Mouse (Mus musculus) B cell, adult 2 months (primary cell): ENCODE data around the gene Zfp526.
"Not testable (repeated sequence)": the region's sequence is repeated elsewhere in the genome, so short reads cannot be mapped to it uniquely, and the experiment has no call there.

Source experiments
- DNase-seq, 2 experiments: peaks; one replicate each; pipeline ENCODE4 v3.0.0; 2022

Zfp526 gene

DNA sequence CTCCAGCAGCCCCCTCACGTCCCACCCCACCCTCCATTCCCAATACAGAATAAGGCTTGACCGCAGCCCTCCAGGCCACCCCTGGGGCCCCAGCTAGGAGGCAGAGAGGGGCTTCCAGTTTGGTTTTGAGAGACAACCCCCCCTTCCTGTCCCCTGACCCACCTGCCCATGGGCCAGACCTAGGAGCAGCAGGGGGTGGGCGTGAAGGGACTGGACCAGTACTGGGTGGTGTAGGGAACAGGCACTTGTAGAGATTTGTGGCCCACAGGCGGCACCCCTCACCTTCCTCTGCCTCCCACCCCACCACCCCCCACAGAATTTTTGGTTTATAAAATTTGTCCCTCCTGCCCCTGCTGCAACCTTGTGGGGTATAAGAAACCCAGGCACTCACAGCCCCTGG, 22.1 kb downstream of the Zfp526 start:
- DNase-seq = no peak

DNA sequence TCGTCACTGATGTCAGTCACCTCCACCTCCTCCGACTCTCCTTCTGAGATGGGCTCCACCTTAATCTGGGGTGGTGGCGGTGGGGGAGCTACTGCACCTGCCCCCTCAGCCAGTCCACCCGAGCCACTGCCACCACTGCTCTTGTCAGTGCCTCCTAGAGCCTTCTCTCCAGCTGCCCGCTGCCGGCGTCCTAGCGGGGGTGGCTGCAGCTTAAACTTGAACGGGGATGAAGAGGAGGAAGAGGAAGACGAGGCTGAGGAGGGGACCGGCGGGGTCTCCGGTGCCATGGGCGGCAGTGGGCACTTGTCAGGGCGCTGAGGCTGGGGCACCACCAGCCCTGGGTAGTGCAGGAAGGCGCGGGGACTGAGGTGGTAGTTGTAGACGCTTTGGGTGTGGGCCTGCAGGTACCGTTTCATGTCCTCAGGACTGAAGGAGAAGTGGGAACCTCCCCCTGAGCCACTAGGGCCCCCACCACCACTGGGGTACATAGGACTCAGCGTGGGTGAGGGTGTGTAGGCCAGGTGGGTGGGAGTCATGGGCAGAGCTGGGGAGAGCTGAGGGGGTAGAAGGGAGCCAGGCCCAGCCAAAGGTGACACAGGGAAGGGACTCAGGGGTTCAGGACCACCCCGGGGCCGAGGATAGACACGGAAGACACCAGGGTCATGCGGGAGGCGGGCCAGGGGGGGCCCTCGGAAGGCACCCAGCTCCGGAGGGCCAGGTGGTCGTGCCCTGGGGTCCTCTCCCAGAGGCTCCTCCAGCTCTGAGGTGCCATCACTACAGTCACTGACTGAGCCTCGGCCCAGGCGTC, 23.5 kb downstream of the Zfp526 start:
- DNase-seq = no peak

DNA sequence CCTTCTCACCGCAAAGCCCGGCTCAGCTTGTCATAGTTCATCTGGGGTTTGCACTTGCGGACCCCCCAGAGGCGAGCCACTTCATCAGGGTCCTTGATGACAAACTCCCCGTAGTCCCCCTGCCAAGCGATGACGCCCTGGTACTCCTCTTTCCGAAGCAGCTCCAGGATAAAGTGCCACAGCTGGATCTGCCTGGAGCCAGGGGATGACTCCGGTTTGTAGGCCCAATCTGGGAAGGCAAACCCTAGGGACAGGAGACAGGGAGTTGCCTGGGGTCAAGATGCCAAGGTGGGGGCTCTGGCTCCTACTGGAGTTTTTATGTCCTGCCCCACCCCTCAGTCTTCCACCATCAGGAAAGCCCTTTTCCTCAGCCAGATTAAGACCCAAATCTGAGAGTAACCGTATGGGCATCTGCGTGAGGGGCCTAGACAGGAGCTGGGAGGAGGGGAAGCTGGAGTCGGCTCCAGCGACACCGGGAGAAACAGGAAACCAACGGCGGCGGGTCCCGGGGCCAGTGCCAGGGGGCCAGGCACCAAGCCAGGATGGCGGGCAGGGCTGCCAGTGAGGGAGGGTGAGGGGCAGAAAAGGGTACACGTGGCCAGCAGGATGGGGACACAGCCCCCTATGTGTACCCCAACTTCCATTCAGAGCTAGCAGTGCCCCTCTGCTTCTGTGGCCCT, 25.0 kb downstream of the Zfp526 start:
- DNase-seq = no peak

DNA sequence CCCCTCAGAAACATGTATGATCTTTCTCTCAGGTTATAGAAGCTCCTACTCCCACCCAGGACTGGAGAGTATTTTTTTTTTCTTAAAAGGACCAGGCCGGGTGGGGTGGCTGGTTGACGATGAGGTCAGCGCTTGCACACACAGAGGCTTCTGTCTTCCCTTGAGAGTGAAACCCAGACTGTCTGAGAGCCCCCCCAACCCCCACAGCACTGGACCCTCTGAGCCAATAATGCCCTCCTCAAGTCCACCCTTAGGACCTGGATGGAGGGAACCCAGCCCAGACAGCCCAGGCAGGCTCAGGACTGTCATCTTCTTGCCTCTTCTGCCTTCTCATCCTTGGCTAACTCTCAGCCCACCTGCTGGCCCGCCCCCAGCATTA, 25.5 kb downstream of the Zfp526 start:
- DNase-seq = no peak

DNA sequence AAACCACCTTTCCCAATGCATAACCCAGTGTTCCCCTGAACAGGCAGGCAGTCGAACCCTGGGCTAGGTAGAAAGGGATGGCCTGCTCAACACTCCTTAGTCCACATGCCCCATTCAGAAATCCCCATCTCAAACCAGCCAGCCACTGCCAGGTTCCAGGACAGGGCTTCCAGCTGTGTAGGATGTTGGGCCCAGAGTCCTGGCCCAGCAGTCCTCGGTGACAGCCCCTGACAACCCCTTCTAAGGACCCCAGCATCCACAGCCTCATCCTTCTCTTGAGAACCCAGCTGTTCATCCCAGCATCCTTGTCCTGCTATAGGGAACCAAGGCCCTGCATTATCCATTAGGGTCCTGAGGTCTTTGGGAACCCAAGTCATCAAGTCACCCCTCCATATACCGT, 26.3 kb downstream of the Zfp526 start:
- DNase-seq = no peak

DNA sequence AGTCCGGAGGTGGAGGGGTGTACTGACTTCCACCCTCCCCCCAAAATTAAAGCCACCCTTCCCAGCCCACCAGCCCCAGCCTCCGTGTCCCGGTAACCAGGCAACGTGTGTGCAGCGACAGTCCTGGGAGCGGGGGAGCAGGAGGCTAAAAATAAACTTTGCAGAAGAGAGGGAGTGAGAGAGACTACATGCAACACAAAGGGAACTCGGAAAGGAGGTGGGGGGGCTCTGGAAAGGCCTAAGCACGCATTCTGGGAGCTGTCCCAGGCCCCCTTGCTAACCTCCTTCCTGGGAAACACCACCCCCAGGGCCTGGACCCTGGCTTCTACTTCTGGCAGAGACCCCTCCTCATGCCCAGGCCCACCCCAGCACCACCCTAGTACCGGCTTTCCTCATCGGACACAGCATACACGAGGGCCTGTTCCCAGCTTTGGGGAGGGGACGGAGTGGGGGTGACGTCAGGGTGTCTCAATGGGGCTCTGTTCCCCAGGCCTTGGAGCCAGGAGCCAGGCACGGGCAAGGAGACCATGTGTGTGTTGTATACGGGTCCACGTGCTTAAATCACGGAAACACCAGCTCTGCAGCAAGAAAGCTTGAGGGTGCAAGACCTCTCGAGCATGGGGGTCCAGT, 26.9 kb downstream of the Zfp526 start:
- peak in 1 of 2 experiments; percentile 17 for DNase-seq

DNA sequence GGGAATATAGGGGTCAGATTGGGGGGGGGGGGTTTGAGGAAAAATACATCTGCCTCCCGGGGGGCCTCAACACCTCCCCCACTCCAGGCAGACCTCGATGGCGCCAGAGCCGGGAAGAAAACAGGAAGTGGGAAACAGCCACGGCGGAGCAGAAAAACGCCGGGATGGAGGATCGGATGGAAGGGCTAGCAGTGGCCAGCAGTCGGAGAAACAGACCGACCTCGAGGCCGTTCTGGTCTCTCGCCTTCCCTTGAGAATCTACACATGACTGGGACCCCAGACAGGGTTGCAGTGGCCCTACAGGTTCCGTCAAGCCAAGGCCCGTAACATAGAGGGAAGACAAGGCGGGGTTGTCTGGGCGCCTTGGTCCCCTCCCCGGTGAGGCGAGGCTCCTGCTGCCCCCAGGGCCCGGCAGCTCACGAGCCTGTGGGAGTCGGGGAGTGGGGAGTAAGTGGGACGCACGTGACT, 27.7 kb downstream of the Zfp526 start:
- DNase-seq = no peak

DNA sequence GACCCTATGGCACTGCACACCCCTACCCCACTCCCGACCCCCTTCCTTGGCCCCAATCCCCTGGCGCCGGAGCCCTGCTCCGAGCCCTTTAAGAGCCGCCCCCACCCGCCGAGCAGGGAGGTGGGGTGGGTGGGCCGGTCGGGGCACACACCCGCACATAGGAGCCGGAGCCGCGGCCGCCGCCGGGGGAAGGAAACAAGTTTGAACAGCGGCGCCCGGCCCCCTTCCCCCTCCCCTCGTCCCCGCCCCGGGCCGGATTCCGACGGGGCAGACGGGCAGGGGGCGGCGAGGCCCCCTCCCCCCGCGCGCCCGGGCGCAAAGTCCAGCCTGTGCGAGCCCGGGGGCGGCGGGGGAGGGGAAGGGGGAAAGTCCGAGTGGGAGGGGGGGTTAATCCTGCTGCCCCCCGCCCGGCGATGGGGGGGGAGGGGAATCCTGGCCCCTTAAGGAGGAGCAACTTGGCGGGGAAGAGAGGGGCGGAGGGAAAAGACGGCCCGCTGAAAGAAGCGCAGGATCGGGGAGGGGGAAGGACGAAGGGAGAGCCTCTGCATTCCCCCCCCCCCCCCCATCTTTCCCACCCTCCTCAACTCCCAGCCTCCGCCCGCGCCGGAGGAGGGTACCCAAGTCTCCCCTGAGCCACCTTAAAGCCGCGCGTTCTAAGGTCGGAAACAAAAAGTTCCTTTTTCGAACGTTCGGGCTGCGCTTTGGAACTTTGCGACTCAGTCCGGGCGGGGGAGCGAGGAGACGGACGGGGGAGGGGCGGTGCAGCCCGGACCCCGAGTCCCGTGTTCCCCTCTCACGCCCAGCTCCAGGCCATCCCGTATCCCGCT, 28.3 kb downstream of the Zfp526 start:
- DNase-seq = peak; percentile 75 to 76

DNA sequence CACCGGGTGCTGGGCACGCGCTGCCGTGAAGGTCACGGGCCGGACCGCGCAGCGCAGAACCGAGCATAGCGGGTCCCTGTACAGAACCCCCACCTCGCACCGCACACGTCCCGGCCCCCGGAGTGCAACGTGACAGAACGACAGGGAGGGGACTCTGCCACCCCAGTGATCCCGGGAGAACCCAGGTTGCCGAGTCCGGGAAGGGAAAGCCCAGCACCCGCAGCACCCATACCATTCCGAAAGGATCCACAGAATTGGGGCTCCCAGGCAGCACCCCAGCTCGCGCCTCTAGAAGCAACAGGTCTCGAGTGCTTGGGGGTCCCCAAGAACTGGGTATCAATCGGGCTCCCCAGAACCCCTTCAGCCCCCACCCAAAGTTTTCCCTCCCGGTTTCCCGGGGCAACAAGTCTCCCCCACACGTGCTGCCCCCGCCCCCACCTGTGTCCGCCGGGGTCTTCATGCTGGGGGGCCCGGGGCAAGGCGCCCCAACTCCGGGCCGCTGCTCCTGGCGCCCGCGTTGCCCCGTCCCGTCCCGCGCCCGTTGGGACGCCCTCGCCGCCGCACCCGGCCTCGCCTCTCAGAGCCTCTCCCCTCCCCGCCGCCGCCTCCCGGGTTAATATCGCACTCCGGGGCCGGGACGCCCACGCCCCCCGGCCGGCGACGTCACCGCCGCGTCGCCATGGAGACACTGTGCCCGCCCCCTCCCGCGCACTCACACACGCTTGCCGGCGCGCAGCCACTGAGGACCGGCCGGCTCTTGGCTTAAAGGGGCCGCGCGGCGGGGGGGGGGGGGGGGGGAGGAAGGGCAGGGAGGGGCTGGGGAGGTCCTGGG, 29.1 kb downstream of the Zfp526 start, which contains the start of gene Erf:
Gene Erf (minus strand): TSS at position 621 of the 832 bp plus-strand sequence.
- DNase-seq = peak; percentile 96 to 97

DNA sequence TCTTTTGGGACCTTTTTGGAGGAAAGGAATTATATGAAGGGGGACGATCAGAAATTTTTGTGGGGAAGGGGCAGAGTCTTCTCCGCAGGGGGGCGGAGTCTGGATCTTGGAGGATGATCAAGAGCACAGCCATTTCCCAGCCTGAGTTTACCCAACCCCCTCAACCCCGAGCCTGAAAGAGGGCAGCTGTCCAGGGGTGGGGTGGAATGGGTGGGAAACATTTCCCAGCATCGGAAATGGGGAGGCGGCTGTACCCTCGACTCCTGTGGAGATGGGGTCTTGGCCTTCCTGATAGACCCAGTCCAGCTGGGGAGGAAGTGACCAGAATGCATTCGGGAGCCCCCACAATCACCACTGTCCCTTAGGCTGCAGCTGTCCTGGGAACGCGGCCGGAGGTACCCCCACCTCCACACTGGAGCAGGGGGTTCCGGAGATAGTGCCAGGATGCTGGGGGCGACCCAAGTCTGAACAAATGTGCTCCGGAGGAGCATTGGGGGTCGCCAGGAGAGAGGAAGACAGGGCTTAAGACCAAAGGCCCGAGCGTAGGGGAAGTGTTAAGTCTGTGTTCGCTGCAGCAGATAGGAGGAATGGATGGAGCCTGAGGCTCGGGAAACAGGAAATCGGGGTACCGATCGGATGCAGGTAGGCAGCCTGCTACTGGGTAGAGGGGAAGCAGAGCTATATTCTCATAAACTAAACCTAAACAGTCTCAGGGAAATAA, 30.0 kb downstream of the Zfp526 start:
- DNase-seq = peak; percentile 19 to 20

DNA sequence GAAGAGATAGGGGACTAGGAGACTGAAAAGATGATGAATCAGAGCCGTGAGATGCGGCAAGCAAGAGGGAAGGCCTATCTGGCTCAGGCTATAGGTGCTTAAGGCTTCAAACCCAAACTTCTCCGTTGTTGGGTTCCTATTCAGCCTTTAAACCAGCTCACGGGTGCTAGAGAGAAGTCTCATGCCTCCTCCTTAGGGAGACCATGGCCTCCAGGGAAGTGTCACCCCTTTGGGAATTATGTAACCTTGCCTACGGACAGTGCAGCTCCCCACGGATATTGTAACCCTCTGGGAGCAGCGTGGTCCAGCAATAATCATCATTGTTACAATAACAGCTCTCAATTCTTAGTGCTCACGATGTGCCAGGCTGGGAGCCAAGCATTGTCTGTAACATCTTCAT, 30.6 kb downstream of the Zfp526 start:
- DNase-seq = no peak

DNA sequence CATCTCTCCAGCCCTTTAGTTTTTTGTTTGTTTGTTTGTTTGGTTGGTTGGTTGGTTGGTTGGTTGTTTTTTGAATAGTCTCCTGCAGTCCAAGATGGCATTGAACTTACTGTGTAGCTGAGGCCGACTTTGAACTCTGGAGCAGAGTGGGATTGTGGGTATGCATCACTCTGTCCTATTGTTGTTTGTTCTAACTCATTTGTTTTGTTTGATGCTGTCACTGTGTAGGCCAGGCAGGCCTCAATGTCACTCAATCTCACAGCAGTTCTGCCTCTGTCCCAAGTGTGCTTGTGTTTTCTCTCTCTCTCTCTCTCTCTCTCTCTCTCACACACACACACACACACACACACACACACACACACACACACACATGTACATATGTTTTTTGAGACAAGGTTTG, 40.7 kb downstream of the Zfp526 start:
- DNase-seq = no peak

DNA sequence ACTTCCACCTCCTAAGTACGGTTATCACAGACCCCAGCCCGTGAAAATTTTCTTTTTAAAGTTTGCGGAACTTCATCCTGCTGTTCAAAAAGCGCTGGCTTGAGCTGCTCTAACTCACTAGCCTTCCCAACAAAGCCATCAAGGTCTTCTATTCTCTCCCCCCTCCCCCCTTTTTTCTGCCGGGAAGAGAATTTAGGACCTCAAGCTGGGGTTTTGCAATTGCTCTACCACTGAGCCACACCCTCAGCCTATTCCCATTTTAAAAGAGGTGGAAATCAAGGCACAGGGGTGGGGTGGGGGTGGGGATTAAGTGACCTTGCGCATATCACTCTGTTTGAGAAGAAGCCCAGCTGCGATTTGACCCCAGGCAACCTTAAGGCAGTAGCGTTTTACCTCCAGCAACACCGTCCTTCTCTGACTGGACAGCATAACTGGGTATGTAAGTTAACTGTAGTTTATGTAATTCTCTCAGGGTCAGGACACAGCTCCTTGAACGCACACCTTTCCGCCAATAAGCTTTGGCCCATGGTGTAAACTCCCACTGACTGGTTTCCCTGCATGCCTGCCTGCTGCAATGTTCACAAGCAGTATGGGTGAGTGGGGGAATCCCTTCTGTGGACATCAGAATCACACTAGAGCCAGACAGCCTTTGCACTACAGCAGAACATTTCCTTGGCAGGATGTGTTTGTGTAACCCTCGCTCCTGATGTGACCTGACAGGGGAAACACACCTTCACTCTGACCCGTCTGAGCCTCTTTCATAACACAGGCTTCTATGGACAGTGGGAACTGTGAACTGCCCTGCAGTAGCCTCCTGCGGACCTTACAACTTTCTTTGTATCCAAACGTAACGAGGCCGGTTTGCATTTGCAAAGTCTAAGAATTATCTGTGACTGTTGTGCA, 43.0 kb downstream of the Zfp526 start:
- no peak for DNase-seq

DNA sequence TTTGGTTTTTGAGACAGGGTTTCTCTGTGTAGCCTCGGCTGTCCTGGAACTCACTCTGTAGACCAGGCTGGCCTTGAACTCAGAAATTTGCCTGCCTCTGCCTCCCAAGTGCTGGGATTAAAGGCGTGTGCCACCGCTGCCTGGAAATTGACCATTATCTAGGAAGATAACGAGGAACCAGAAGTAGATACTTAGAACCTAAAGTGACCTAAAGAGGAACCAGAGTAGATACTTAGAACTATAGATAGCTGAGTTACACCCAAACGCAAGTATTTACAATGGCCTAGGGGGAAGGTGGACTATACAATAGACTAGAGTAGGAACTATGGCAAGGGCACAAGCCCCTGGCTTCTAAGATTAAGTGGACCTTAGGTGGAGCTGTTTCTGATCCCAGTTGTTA, 44.5 kb downstream of the Zfp526 start:
- not testable (repeated sequence) for DNase-seq

DNA sequence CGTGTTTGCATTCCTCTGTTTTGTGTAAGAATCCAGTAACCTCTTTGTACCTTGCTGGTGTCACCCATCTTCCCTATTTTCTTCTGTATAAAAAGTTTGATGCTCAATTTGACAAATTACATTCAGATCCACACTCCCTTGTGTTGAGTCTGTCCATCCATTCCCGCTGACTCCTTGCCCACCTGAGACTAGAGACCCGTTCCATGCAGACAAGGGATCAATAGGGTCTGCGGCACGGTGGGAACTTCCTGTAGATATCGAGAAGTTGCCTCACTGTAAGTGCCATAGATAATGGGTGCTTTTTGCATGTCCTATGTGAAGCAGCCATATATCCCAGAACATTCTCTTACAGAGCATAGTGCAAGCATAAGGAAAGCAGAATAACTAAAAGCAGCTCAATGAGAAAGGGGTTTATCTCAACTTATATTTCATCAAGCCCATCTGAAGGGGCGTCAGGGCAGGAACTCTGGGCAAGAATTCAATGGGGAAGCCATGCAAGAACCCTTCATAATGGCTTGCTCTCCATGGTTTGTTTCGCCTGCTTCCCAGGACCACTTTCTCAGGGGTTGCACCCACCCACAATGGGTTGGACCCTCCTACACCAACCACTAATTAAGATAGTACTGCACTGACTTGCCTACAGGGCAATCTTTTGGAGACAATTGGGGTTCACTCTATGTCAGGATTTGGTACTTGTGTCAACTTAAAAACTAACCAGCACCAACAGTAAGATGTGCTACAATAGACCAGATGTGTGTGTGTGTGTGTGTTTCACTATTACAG, 45.1 kb downstream of the Zfp526 start:
- no peak for DNase-seq

DNA sequence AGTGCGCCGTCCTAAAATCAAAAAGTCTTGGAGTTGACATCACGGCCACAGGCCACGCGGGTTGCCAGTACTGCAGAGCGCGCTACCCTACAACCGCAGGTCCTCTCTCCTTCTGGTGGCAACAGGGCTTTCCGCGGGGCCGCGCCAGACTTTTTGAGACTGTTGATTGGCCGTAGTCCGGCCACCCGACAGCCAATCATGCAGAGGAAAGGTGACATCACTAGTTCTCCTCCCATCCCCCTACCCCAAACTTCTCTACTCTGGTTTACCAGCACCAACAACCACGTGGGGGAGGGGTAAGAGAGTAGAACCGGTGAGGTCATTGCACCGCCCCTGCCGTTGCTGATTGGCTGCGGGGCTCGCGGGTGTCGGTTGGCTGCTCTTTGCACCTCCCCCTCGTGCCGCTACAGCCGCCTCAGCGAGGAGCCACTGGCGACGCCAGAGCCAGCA, 46.1 kb downstream of the Zfp526 start, which contains the start of gene Cic:
Gene Cic (plus strand): TSS at position 404 of the 450 bp plus-strand sequence.
- peak; percentile 98 to 99 for DNase-seq

DNA sequence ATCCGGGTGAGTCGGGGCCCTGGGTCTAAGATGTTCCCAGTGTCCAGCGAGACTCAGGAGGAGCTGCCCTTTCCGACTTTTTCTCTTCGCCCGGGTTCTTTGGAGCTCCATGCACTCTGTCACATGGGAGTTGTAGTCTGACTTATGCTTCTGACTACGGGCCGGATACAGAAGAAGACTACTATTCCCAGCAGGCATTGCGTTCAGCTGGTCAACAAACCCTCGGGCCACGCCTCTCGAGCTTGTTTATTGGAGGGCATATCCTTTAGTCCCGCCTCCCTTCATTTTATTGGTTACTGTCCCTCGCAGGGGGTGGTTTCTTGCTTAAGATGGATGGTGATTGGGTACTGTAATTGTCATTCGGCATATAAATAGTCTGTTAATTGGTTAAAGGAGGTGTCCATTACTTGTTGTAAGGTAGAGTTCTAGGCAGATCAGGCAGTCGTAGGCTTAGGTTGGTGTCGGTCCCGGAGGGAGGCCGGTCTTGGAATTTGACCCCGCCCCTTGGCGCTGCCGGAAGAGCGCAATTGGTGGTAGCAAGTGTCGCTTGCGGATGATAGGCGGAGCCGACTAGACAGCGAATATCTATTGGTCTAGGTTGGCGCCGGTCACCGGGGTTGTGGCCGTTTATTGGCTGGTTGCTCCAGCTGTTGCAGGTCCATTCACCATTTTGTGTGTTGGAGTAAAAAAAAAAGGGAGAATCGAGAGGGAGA, 46.7 kb downstream of the Zfp526 start:
- peak; percentile 97 to 98 for DNase-seq

DNA sequence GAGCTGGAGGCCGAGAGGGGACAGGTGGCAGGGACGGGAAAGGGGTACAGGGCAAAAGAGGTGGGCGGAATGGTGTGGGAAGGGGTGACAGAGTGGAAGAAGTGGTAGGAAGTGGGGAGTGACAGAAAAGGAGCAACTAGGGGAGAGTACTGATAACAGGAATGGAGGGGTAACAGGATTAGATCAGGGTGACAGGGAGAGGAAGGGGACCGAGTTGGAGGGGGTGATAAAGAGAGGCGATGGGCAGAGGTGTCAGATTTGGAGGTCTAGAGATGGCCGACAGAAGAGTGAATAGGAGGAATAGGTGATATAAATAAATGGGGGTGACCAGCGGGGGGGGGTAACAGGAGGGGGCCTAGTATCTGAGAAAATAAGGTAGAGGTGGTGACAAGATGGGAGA, 47.4 kb downstream of the Zfp526 start:
- DNase-seq = no peak
